Mouse (Mus musculus) stomach, postnatal 0 days (tissue): Measurements from ENCODE around the gene Foxa3.

Experiments
- CTCF ChIP-seq: IDR thresholded peaks from 2 replicates; pipeline ENCODE4 v1.5.1; 2016; ENCODE audit warnings: antibody characterized with exemption, low read depth, mild to moderate bottlenecking, moderate library complexity
- EP300 ChIP-seq: optimal IDR thresholded peaks from 2 replicates; pipeline ENCODE3; 2016; ENCODE audit warnings: antibody characterized with exemption

GRCm38 (mm10) chr7:19046286-19047069 is 23.1 kb upstream of the Foxa3 start:
- TF ChIP-seq CTCF (no peak), EP300 (no peak)
